Mouse (Mus musculus) cortical plate, adult 2 months (tissue): Measurements from ENCODE around the gene Arl2bp. TPM values are rescaled to one million over a fixed set of nuclear protein-coding genes. Genes with fewer than 3 reads are reported as not detected.

ENCODE experiments used
- H3K27ac ChIP-seq: fragments of 200-500 bp; 2 replicates; pipeline ENCODE4 v1.5.1; 2012; ENCODE audit warnings: low read length, control low read depth, inconsistent platforms; ENCODE audit not compliant: insufficient read depth
- H3K4me1 ChIP-seq: fragments of 200-500 bp; 2 replicates; pipeline ENCODE4 v1.6.1; 2011; ENCODE audit warnings: low read length; ENCODE audit not compliant: control insufficient read depth, insufficient read depth
- H3K4me3 ChIP-seq: fragments of 200-500 bp; 2 replicates; pipeline ENCODE4 v1.5.1; 2011; ENCODE audit warnings: mild to moderate bottlenecking, low read length, control low read depth; ENCODE audit not compliant: insufficient read depth
- CTCF ChIP-seq: fragments of 200-500 bp; IDR thresholded peaks from 2 replicates; pipeline ENCODE4 v1.5.1; 2011; ENCODE audit warnings: mild to moderate bottlenecking, control low read depth, low read length; ENCODE audit not compliant: insufficient read depth; ENCODE audit errors: extremely low read depth
- POLR2A ChIP-seq: fragments of 200-500 bp; IDR thresholded peaks from 2 replicates; pipeline ENCODE4 v1.6.1; 2011; ENCODE audit warnings: mild to moderate bottlenecking, low read length, control low read depth; ENCODE audit not compliant: insufficient read depth; ENCODE audit errors: extremely low read depth
- polyA plus RNA-seq: library from polyadenylated mRNA; depleted of rRNA; stranded (reverse); fragments of >200 nt; gene quantifications from 2 replicates; pipeline ENCODE4 v1.2.3, GENCODE M21; 2012

Arl2bp gene
- polyA plus RNA-seq, 1 experiment, result 235 TPM

DNA sequence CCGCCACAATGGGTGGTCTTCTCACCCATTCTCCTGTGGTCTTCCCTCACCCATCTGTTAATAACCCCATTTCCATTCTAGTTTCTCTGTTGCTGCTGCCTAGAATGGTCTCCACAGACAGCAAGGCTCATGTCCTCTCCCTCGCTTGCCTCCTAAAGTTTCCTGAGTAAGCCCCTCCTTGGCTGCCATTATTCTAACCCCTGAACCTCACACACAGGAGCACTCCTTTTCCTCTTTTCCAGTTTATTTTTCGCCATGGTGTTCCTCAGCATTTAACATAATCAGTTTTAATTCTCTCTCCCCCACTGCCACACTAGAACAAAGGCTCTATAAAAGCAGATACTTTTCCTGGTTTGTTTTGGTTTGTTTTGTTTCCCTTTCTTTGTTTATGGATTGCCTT lies 13.4 kb upstream of the Arl2bp start:
- Histone ChIP-seq H3K4me1 (no peaks in the 10 kb centered on the region), H3K4me3 (no peak overlapping the region), H3K27ac (no peak overlapping the region)
- TF ChIP-seq POLR2A (no peak), CTCF (no peak)

DNA sequence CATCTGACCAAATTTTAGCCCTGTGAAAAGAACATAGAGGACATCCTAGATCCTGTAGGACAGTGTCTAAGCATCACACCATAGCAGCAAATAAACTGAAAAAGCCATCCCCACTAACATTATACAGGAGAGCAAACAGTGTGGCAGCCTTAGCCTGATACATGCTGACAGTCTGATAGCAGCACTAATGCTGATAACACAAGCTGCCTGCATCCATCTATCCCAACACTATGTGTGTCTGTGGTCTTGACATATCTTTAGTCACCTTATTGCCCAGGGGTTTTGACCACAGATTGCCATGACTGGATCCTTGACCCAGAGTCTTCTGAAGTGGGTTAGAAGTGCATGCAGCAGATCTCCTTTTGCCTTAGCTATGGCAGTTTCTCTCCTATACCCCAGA lies 11.4 kb upstream of the Arl2bp start:
- TF ChIP-seq POLR2A, result no peak
- TF ChIP-seq CTCF, result no peak
- H3K4me1 ChIP-seq, result no peaks in the 10 kb centered on the region

DNA sequence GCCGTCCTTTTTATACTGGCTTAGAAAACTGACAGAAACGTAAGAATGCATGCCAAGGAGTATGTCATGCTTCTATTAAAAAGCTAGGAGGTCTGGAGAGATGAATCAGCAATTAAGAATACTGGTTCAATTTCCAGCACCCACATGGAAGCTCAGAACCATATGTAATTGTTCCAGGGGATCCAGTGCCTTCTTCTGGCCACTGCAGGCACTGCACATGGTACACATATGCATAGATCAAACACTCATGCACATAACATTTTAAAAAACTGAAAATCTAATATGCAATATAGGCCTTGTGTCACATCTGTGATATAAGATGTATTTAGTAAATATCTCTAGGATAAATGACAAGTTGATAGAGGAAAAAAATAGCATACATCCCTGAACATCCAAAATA lies 8.4 kb upstream of the Arl2bp start:
- TF ChIP-seq POLR2A, result no peak
- TF ChIP-seq CTCF, result 0 out of 2 replicates have a peak, but pooled peaks have one; percentile 1
- Histone ChIP-seq H3K27ac (no peak overlapping the region), H3K4me1 (no peaks in the 10 kb centered on the region), H3K4me3 (no peak overlapping the region)

More for the DNA sequence above, 11.4 kb upstream of the Arl2bp start:
- Histone ChIP-seq H3K27ac (no peak overlapping the region), H3K4me3 (no peak overlapping the region)

DNA sequence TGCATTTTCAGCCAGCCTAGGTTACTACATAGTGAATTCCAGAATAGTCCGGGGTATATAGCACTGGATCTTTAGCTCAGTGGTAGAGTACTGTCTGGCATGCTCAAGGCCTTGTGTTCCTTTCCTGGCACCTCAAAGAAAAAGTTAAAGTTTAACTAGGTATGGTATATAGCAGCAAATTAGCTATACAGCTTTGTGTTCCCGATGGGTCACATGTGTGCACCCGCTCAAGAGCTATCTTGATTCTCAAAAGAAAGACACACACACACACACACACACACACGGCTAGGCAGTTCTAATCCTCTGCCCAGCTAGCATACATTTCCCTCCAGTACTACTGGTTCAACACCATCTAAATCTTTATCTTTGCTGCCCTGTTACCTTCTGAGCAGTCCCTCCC lies 6.0 kb upstream of the Arl2bp start:
- H3K27ac ChIP-seq, result no peak overlapping the region

DNA sequence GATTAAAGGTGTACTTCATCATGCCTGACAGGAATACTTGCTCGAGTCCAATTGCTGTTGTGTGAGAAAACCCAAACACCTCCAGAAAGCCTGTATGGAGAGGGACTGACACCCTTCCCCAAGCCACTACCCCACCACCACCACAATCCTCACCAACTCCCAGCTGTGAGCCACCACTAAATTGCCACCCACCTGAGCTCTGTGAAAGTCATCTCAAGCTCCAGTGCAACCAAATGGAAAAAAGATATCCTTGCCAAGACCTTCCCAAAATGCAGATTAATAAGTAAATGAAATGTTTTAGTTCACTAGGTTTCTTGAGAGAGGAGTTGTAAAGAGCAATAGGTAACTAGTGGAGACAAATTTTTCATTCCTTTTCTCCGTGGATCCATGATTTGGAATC lies 1.7 kb upstream of the Arl2bp start:
- TF ChIP-seq CTCF (no peak), POLR2A (no peak)
- Histone ChIP-seq H3K27ac (no peak overlapping the region), H3K4me3 (no peak overlapping the region), H3K4me1 (peaks cover 2% of the 10 kb centered on the region; the same call in 1 of the 2 replicates)

More for the DNA sequence above, 6.0 kb upstream of the Arl2bp start:
- no peak for TF ChIP-seq CTCF
- no peak for TF ChIP-seq POLR2A
- Histone ChIP-seq H3K4me1 (no peaks in the 10 kb centered on the region), H3K4me3 (no peak overlapping the region)

DNA sequence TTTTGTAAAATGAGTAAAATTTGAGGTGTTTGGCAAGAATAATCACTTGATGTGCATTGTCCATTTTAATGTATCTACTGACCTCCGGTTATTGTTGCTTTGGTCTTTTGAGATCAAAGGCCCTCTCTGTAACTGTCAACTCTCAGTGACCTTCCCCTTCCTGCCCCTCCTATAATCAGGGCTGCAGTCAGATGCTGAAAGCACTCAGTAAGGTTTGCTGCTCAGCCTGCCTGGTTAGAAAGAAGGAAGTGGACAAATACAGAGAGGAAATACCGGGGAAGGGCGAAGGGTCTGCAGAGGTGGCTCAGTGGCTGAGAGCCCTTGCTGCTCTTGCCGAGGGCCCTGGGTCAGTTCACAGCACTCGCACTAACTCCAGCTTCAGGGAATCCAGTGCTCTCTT lies 8.0 kb downstream of the Arl2bp start:
- Histone ChIP-seq H3K4me1 (no peaks in the 10 kb centered on the region), H3K27ac (peak overlapping the region; percentile 20; the same call in 1 of the 2 replicates), H3K4me3 (no peak overlapping the region)
- TF ChIP-seq POLR2A (no peak), CTCF (no peak)

DNA sequence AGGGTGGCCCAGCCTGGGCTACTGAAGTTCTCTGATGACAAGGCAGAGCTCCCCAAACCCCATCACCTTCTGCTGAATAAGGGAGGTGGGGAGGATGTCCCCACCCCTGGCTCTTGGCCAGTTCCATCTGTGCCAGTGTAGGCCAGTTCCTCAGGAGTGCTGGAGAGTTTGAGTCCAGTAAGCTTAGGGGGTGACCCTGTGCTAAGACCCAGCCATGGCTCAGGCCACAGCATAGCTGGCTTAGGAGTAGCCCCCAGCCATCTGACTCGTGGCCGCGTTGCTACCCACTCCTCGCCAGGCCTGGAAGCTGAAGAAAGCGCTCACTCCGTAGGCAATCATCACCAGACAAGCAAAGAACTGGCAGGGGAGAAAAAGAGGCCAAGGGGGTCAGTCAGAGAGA lies 9.5 kb downstream of the Arl2bp start:
- no peaks in the 10 kb centered on the region for H3K4me1 ChIP-seq
- no peak overlapping the region for H3K4me3 ChIP-seq
- H3K27ac ChIP-seq, result 0 out of 2 replicates have a peak overlapping the region, but pooled peaks have one; percentile 25
- TF ChIP-seq CTCF, result no peak
- TF ChIP-seq POLR2A, result no peak

DNA sequence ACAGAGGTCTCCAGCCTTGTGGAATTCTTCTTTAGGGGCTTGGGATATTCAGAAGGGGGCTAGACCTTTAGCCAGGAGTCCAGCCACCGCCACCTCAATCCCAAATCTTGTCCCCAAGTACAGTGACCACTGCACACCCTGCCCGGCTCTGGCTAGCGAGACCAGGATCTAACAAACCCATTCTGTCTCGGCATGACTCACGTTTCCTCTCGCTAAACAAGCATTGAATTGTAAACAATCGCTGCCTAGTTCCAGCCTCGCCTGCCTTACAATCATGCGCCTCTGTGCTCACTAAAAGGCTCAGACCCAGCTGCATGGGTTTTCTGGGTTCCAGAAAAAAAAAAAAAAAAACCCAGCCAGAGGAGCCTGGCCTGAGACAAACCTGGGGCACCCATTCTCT lies 12.2 kb downstream of the Arl2bp start:
- Histone ChIP-seq H3K27ac (peak overlapping the region; percentile 97), H3K4me3 (no peak overlapping the region), H3K4me1 (no peaks in the 10 kb centered on the region)
- TF ChIP-seq CTCF, result no peak
- no peak for TF ChIP-seq POLR2A

DNA sequence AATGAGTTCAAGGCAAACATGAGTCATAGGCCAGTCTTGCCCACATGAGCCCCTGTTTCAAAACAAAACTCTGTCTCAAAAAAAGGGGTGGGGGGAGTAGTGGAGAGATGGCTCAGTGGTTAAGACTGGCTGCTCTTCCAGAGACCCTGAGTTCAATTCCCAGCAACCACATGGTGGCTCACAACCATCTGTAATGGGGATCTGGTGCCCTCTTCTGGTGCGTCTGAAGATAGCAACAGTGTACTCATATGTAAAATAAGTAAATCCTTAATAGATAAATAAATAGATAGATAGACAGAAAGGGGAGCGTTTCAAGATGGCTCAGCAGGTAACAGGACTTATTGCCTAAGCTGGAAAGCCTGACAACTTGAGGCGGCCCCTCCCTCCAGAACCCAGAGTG lies 14.0 kb downstream of the Arl2bp start:
- H3K4me3 ChIP-seq, result no peak overlapping the region
- no peak for TF ChIP-seq POLR2A
- no peak overlapping the region for H3K27ac ChIP-seq
- H3K4me1 ChIP-seq, result no peaks in the 10 kb centered on the region

DNA sequence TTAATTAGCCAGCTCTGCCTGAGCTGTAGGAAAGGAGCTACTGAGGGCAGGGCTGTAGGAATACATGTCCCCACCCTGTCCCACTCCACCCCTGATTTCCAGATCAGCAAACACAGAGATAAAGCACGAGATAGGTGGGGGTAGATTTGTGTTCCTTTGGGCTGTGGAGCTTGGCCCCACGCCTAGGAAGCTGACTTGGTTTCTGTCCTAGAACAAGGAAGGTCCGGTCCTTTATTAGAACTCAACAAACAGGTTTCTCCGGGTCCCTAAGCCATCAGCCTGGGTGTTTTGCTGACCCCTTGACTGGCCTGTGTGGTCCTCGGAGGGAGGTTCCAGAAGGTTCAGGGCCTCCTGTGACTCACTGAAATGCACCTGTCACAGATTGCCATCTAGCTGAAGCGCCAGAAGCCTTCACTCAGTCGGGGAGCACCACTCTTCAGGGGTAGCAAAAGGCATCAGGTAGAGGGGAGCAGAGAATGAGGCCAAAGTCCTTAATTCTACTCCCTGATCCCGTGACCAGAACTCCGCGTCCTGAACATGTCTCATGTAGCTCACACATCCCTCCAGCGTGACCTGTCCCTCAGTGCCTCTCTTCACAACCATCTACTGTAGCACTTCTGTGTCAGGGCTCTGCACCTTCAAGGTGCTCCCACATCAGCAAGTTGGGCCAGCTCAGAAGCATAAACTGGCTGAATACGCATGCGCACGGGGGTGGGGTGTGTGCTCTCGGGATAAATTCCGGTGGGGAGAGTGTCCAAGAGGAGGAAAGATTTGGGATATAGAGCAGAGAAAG lies 16.5 kb downstream of the Arl2bp start:
- no peak overlapping the region for H3K4me3 ChIP-seq
- no peak for TF ChIP-seq CTCF
- no peaks in the 10 kb centered on the region for H3K4me1 ChIP-seq
- peak overlapping the region; percentile 83 for H3K27ac ChIP-seq
